Mouse (Mus musculus) retina, postnatal 1 day (tissue): ENCODE data around the gene Tagln.

Experiments
- DNase-seq: peaks from one replicate; pipeline ENCODE4 v3.0.0-alpha.2; 2012

Gene Tagln

GRCm38 (mm10) chr9:45935628-45936210, at the start of gene Tagln:
Gene Tagln, minus strand, starts transcription at chr9:45936058.
- DNase-seq = peak; percentile 37

- DNase-seq = peak; percentile 72
Observed at GRCm38 (mm10) chr9:45985229-45985567, 49.3 kb upstream of the Tagln start.

DNA sequence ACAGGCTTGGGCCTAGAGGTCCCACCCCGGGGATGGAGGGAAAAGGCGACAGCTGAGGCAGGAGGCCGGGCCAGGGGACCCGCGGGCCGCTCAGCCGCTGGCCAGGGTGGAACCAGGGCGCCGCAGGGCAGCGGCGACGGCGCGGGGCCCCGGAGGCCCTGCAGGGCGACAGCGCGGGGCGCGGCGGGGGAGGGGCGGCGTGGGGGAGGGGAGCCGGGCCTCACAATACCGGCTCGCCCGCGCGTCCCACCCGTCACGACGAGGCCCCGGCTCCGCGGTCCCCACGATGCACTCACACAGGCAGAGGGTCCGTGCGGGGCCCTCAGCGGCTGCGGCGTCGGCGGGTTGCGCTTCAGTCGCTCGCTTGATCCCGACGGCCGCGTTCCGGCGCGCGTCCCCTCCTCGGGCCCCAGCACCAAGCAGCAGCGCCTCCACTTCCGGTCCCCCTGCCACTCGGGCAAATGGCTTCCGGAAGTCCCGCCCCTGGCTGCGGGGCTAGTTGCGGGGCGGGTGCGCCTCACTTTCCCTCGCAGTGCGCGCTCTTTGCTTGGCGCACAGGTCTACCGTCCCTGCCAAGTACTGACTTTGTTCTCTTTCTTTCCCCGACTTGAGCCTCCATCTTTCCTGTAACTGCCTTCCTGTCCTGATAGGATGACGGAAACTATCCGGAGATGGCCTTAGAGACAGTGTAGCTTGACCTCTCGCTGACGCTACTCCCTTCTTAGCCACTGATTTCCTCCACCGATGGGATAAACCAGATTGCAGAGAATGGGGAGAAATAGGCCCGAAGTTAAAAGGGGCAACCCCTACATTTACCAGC, 48.8 kb upstream of the Tagln start:
- peak; percentile 94 for DNase-seq

GRCm38 (mm10) chr9:45983676-45984408, 48.0 kb upstream of the Tagln start:
- peak; percentile 37 for DNase-seq

GRCm38 (mm10) chr9:45981331-45981730, 45.5 kb upstream of the Tagln start:
- DNase-seq = no peak

- DNase-seq = no peak
Observed at GRCm38 (mm10) chr9:45980611-45981010, 44.8 kb upstream of the Tagln start.

DNA sequence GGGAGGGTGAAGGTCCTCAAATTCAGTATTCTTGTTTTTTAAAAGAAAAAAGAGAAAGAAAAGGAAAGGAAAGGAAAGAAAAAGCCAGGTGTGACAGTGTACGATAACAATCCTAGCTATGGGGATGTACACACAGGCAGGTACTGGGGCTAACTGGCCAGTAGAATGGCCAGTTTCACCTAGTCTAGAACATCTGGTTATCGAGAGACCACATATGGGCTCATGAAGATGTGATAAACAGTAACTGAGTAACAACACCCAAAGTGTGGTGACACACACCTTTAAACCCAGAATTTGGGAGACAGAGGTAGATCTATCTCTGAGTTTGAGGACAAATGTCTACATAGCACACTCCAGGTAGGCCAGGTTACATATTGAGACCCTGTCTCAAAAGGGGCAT, 43.9 kb upstream of the Tagln start:
- no peak for DNase-seq

DNA sequence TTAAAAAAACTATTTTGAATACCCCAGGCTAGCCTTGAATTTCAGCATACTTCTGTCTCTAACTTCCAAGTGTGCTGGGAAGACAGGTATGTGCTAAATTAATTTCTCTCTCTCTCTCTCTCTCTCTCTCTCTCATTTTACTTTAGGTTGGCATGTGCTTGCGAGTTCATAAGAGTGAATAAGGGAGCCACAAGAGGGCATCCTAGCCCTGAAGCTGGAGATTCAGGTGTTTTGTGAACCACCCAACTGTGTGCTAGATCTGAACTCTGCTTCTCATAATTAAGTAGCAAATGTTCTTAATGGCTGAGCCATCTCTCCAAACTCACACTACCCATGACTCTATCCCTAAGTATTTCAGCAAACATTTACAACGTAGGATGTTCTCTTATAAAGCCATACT, 41.0 kb upstream of the Tagln start:
- DNase-seq = no peak

- DNase-seq = no peak
Observed at GRCm38 (mm10) chr9:45963577-45963976, 27.7 kb upstream of the Tagln start.

DNA sequence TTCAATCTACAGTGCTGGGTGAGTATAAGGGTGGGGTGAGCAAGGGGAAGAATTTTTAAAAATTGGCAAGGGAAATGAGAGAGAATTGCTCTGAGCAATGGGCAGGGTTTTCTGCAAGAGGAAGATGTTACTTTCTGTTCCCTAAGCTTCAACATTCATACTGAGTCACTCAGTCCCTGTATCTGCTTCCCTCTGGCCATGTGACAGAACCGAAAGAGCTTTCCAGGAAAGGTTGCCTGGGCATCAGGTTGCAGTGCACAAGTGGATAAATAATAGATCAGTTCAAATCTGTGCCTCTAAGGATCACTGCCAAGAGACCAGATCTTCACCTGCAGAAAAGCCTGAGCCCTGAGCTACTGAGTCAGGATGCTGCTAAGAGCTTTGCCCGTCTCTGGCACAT, 26.0 kb upstream of the Tagln start:
- DNase-seq = no peak

- DNase-seq = no peak
Observed at GRCm38 (mm10) chr9:45959661-45960060, 23.8 kb upstream of the Tagln start.

GRCm38 (mm10) chr9:45958851-45959250, 23.0 kb upstream of the Tagln start:
- no peak for DNase-seq

GRCm38 (mm10) chr9:45958023-45958670, 22.3 kb upstream of the Tagln start:
- peak; percentile 16 for DNase-seq

DNA sequence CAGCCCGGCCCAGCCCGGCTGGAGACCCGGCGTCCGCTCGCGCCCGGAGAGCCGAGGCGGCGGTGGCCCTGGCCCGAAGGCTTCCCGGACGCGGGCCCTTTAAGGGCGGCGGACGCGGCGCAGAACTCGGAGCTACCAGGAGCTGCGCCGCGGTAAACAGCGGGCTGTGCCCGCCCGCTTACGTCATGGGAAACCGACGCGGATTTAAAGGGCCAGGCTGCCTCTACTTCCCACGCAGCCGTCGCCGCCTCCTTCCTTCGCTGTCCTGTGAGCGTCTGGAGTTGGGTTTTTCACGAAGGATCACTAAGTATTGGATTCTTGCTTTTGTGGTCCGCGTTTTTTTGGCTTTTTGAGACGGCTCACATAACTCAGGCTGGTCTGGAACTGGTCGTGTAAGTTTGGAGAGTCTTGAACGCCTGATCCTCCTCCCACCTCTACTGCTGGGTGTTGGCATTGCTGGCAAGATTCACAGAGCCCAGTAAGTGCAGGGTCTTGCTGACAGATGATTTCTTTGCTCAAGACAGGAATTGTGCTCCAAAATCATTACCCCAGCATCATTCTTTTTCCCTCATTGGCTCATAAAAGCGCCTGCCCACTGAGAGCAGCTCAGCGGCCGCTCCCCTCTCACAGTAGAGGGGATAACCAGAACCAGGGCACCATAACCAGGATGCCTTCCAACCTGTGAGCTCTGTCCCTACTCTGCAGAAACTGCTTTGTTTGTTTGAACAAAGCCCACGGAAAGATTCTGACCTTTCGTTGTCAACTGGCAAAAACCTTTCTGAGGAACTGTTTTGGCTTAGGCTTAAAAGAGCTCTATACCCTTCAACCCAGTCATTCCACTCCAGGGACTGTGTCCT, 19.5 kb upstream of the Tagln start, which contains the start of gene Sidt2:
TSS of gene Sidt2 (minus strand) at position 152 of the 857 bp plus-strand sequence.
- DNase-seq = peak; percentile 92

DNA sequence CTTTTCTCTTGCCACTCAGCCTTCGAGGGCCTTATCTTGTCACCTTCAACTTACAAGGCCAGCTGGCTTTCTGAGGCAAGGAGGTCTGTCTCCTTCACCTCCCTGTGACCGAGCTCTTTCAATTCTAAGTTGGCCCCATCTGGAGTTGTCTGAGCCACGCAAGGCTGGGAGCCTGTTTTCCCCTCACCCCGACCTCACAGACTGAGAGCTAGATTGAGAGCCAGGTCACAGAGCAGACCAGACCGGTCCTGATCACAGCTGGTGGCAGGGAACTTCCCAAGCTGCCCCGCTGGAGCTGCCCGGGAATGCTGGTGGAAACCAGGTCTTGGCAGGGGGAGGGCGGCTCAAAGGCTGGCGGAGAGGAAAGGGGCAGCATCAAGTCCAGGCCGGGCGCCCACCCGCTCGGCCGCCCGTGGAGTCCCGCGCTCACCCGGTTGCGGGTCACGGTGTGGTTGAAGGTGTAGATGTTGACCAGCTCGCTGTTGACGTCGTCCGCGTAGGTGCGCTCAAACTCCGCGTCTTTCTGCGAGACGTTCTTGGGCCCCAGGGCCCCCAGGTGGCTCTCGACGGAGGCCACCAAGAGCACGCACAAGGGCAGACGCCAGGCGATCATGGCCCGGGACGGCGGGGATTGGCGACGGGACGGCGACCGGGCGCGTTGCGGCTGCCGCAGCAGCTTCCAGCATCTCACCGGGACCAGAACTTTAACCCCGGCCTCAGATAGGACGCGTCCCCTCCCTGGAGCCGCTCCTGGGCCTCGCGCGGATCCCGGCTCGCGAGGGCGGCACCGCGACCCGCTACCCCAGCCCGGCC, 18.6 kb upstream of the Tagln start:
- DNase-seq = peak; percentile 71

- DNase-seq = no peak
Observed at GRCm38 (mm10) chr9:45953511-45954293, 17.8 kb upstream of the Tagln start.

GRCm38 (mm10) chr9:45952890-45953289, 17.0 kb upstream of the Tagln start:
- no peak for DNase-seq

- DNase-seq = no peak
Observed at GRCm38 (mm10) chr9:45952057-45952456, 16.2 kb upstream of the Tagln start.

- DNase-seq = no peak
Observed at GRCm38 (mm10) chr9:45946872-45947183, 11.0 kb upstream of the Tagln start.

DNA sequence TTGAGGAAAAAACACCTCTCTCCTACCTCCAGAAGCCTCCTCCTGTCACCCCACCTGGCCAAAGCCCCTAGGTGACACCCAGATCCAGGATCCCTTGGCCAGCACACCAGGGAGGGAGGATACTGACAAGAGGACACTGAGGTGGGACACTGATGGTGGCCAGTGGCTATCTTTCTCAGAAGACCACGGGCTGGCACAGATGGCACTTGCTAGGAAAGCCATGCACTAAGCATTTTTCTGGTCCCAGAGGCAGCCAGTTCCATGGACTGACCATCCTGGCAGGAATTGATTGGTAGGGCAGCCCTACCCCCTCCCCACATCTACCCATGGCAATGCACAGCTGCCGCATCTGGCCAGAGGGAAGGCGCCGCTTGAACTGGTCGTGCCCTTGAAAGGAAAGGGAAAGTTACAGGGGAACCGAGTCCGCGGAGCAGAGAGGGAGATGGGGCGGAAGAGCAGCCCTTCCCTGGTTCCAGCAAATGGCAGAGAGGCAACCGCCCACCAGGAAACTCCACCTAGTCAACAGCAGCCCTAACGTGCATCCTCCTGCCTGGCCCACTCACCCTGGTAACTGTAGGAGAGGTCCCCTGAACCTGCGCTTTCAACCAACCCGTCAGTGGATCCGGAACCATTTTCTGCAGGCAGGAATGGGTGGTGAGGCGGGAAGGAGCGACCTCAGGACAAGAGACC, 10.5 kb upstream of the Tagln start:
- no peak for DNase-seq
